Mouse (Mus musculus) thymus, adult 2 months (tissue): Measurements from ENCODE around the gene Cyp1a1.

ENCODE experiments used
- CTCF ChIP-seq: fragments of 200-500 bp; IDR thresholded peaks from 2 replicates; pipeline ENCODE4 v1.5.1; 2012; ENCODE audit warnings: mild to moderate bottlenecking, control low read depth, low read length, moderate library complexity, borderline replicate concordance; ENCODE audit not compliant: control insufficient read depth, poor library complexity, insufficient read depth; ENCODE audit errors: extremely low read depth
- POLR2A ChIP-seq: fragments of 200-500 bp; IDR thresholded peaks from 2 replicates; pipeline ENCODE4 v1.6.1; 2012; ENCODE audit warnings: mild to moderate bottlenecking, low read length, control low read depth, moderate library complexity; ENCODE audit not compliant: control insufficient read depth, poor library complexity, insufficient read depth; ENCODE audit errors: extremely low read depth

DNA sequence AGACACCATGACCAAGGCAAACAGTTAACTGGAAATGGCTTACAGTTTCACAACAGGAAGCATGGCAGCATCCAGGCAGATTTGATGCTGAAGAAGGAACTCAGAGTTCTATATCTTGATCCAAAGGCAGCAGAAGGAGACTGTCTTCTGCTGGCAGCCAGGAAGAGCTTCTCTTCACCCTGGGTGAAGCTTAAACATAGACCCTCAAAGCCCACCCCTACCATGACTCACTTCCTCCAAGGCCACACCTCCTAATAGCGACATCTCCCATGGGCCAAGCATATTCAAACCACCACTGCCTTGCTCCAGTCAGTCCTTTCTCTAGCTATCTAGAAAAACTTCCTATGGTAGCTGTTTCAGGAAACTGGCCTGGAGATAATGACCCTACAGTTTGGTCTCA is 59.3 kb downstream of the Cyp1a1 start:
- no peak for TF ChIP-seq POLR2A
- no peak for TF ChIP-seq CTCF
